Mouse (Mus musculus) embryo, embryonic 10.5 days (tissue): ENCODE results near the gene Islr.

ENCODE experiments used
- DNase-seq: peaks from one replicate; pipeline ENCODE4 v3.0.0-alpha.2; 2015; ENCODE audit warnings: low spot score

Gene Islr

DNA sequence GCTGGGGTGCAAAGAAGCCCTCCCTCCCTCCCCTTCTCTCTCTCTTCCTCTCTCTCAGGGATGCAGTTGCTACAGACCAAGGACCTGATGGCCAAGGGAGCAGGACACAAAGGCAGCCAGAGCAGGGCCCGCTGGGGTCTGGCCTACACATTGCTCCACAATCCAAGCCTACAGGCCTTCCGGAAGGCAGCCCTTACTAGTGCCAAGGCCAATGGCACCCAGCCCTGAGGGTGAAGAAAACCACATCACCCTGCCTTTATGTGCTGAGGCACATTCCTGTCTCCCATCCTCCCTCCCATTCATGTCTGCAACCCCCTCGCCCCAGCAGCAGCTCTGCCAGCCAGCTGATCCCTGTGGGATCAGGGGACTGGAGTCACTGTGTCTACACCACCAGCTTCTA, 51.0 kb downstream of the Islr start:
- DNase-seq, result no peak

DNA sequence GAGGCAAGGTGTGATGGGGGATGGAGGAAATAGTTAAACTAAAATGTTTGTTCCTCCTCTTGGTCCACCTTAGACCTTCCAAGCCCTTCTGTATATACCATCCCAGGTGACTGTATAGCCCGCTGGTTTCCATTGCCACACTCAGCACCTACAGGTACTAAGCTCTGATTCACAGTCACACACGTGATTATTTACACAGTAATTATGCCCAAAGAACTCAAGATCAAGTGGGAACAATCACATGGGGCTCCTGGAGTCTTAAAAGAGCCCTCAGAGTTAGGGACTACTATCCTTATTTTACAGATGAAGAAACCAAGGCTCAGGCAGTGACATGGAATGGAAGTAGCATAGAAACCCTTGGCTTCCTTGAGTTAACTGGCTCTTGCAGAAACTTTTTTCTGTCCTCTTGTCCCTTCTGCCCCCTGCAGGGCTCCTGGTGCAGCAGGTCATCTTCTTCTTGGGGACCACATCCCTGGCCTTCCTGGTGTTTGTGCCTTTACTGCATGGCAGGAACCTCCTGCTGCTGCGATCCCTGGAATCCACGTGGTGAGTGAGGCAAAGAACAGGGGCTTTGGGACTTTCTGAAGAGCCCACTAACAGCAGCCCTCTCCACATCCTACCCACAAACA, 53.3 kb downstream of the Islr start:
- DNase-seq, result no peak

DNA sequence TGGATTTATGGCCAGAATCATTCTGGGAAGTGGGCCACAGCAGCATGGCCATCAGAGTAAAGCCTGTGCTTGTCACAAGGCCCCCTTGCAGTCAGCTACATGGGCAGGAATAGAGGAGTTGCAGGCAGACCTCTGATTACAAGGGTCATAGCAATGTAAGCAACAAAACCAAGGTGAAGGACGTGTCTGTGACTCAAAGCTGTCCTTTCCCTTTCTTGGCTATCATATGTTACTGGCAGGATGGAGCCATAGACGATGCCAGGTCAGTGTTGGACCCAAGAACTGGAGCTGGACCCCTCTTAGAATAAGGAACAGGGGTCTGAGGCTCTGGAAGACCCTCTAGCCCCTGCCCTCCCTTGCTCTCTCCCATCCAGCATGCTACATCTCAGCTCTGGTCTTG, 55.3 kb downstream of the Islr start:
- DNase-seq, result no peak

- no peak for DNase-seq
Measured at GRCm38 (mm10) chr9:58145417-58145816, 58.7 kb downstream of the Islr start.

- DNase-seq, result peak; percentile 56
Measured at GRCm38 (mm10) chr9:58144664-58145063, 59.4 kb downstream of the Islr start.

DNA sequence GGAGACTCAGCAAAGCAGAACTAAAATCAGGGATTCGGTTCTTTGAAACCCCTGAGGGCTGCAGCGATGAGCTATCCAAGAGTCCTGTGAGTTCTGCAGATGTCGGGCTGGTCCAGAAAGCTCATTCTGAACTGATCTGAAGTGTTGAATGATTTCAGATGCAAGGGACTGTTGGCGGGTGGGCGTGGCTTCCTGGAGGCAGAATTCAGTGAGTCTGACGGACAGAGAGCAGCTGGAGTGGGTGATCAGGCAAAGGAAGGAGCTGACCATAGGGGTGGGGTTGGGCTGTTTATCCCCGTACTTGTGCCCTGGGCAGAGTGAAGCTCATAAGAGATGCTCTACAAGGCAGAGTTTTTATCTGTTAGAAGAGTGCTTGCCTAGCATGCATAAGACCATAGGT, 60.7 kb downstream of the Islr start:
- DNase-seq, result peak; percentile 65

GRCm38 (mm10) chr9:58139947-58140346, 64.2 kb downstream of the Islr start:
- DNase-seq, result no peak

- DNase-seq, result no peak
Measured at GRCm38 (mm10) chr9:58135921-58136321, 68.2 kb downstream of the Islr start.

DNA sequence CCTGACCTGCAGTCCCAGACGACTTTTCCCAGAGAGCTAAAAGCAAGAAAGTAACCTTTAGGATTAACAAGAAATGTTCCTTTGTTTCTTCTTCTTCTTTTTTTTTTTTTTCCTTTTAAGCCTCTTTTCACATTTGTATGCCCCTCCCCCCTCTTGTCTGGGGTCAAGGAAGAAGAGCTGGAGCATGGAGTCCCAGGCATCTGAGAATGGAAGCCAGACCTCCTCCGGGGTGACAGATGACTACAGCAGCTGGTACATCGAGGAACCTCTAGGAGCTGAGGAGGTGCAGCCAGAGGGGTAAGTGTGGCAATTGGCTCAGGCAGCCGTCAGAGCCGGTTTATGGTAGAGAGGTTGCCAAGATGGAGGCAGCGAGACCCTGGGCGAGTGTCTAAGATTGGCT, 69.2 kb downstream of the Islr start:
- DNase-seq, result peak; percentile 63

DNA sequence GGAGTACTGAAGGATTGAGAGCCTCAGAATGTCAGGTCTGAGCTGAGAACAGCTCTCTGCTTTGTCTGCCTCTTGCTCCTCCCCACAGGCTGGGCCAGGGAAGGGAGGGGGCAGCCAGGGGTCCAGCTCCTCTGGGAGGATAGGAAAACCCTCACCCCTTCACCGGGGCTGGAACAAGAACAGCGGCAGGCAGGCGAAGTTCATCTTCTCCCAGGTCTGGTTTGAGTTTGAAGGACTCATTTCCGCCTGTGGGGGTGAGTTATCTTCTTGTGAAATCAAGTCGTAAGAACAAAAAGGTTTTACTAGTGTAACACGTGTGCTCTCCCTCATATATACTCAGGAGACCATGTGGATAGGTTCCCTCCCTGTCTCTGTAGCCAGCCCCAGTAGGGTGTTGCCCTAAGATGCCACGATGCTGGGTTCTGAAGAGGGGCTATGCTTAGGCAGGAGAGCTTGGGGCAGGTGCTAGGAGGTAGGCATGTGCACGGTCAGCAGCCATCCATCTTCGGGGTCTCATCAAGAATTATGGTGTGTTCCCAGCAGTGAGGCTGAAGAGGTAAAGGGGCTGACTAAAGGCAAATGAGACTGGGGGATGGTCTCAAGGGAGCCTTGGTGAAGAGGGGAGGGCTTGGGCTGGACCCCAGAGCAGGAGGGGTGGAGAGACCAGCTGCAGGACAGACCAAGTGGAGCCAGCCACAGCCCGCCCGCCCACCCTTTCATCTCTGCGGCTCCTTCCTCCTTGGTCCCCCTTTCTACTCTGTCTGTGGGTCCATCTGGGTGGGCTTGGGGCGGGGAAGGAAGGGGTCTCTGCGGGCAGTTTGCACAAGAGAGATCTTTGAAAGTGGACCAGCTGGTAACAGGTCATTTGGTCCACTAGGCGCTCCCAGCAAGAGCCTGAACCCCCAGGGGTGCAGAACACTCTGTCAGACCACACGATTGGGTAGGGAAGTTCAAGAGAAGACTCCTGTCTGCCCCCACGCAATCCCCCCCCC, 69.9 kb downstream of the Islr start:
- peak; percentile 76 for DNase-seq

GRCm38 (mm10) chr9:58131735-58132134, 72.4 kb downstream of the Islr start:
- DNase-seq, result no peak

- DNase-seq, result no peak
Measured at GRCm38 (mm10) chr9:58130909-58131308, 73.2 kb downstream of the Islr start.

- DNase-seq, result no peak
Measured at GRCm38 (mm10) chr9:58129508-58129907, 74.6 kb downstream of the Islr start.

DNA sequence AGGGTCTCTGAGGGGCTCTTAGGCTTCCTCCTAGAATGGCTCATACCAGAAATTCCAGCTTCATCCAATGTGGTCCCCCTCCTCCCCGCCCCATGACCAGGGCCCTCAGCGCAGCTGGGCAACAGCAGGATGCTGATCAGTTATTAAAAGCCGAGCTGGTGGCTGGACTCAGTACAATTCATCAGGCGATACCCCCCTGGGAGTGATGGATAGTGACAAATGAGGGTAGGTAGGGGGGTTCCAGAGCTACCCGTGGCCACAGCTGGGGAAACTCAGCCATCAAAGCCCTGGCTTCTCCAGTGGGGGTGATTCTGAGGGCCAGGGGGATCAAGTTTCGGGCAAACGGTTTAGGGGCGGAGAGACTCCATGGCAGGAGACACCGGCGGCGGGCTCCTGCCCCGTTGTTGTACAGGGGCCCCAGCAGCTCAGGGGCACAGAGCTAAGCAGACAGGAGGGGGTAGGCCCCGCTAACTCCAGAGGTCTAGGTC, 75.1 kb downstream of the Islr start:
- peak; percentile 82 for DNase-seq

GRCm38 (mm10) chr9:58125811-58126210, 78.3 kb downstream of the Islr start:
- DNase-seq, result peak; percentile 53

GRCm38 (mm10) chr9:58125085-58125484, 79.0 kb downstream of the Islr start:
- no peak for DNase-seq

DNA sequence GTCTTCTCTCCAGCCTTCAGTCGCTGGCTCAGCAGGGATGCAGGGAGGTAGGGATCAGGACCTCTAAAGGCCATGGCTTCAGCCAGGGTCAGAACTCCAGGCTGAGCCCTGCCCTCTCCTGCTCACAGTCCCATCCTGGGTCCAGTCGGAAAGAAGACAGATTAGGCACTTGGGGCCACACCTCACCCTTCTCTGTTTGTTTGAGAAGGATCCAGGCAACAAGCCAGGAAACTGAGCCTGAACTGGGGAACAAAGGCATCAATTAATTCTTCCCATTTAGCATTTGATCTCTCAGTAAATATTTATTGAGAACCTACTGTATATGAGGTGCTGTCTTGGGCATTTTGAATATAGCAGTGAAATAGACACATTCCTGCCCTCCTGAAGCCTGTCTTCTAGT, 85.4 kb downstream of the Islr start, which contains the start of gene Ccdc33:
Gene Ccdc33, minus strand, starts transcription at position 153 of the 400 bp plus-strand sequence.
- DNase-seq, result no peak

- no peak for DNase-seq
Measured at GRCm38 (mm10) chr9:58116024-58116651, 88.0 kb downstream of the Islr start.

DNA sequence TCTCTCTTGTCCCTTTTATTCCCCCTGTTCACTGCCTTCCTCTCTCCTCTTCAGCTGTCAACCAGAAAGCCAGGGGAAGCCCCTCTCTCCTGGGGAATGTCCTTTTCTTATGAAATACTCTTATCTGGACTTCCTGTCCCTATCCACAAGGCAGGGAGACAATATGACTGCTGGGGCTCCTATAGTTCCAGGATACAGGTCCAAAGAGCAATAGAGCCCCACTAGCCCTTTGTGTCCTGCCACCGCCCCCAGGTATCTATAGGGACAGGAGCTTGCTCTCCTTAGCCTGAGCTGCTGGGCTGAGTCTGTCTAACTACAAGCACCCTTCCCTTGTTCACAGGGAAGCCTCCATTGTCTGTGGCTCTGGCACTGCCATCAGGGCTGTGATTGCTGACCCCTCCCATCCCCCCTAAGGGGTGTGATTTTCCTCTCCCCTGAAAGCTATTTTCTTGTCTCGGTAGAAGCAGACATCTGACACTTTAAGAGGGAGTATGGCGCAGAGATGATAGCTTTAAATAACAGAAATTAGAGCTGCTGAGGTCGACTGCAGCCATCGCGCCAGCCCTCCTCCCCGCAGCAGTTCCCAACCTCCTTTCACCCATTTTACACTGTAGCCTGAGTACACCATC, 88.7 kb downstream of the Islr start:
- DNase-seq, result no peak

- no peak for DNase-seq
Measured at GRCm38 (mm10) chr9:58114019-58114418, 90.1 kb downstream of the Islr start.

GRCm38 (mm10) chr9:58113279-58113884, 90.7 kb downstream of the Islr start:
- peak; percentile 70 for DNase-seq

DNA sequence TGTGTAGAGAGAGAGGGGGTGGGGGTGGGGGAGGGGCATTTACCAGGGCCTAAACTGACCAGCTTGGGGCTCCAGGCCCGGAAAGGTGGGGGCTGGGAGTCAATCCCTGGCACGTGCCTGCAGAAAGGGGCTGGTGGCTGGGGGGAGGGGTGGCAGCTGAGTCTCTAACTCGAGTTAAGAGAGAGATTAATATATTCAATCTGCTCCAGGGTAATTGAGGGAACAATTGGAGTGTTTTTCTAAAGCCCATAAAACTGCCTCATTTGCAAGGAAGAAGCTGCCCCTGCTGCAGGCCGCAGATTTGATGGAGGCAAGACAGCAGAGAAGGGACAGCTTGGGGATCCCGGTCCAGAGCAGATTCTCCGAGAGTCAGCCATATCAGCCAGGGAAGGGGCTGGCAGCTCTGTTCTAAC, 91.2 kb downstream of the Islr start:
- DNase-seq, result peak; percentile 87
